Mouse (Mus musculus) left cerebral cortex, adult 6 months (tissue): ENCODE results near the gene Tmod1. TPM values are rescaled to one million over a fixed set of nuclear protein-coding genes. Genes with fewer than 3 reads are reported as not detected.

Source experiments
- long read RNA-seq, 2 experiments: library from polyadenylated mRNA; unstranded; transcript quantifications; one replicate each; pipeline ENCODE4 v2.0.0; 2019 to 2020
- polyA plus RNA-seq: library from polyadenylated mRNA; unstranded; fragments of <200 nt; fragmentation: Nextera tagmentation; gene quantifications from 2 replicates; pipeline ENCODE4 v1.2.3, GENCODE M21; 2021

Tmod1 gene
- polyA plus RNA-seq, result 35.0 and 36.9 TPM in 2 replicates
- long read RNA-seq, experiment 1, transcript Tmod1-201 (10 exons, 3,158 nt), result major isoform, 219 of 250 reads
- long read RNA-seq, experiment 1, partial matches to known transcripts, result 14 of 250 reads
- long read RNA-seq, experiment 1, other reads (novel, unspliced or antisense), result 17 of 250 reads
- long read RNA-seq, experiment 2, transcript Tmod1-201 (10 exons, 3,158 nt), result major isoform, 42 of 70 reads
- long read RNA-seq, experiment 2, partial matches to known transcripts, result 11 of 70 reads
- long read RNA-seq, experiment 2, other reads (novel, unspliced or antisense), result 17 of 70 reads

DNA sequence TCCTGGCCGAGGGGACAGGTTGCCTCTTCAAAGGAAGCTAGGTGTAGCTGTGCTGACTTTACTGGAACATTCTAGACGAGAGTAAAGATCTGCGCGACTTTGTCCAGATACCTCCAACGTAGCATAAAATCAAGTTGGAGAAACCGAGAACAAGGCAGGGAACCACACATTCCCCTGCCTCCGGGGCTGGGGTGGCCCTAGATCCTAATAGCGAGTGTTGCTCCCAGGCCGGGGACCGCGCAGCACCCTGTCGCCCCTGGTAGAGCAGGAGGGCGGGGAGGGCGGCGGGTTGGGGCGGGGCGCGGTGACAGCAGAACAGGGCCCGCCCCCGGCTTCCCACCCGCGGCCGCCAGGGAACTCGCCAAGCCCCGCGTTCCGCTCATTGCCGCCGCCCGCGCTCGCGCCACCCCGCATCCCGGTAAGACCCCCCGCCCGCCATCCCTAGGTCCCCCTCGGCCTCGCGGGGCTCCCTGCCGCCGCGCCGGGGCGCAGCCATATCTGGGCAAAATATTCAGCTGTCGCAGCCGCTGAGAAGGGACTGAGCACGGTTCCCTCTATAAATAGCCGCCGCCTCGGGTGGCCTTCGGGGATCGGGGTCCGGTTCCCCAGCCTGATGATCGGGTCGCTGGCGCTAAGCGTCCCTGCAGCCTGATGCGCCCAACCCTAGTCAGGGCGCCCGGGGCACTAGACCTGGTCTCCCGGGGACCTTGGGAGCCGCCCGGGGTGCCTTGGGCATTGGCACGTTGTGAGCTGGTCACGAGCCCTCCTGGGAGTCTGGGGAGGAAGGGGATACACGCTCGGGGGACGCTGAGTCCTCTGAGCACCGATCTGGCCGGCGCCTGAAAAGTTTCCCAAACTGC is at the start of gene Tmod1:
Gene Tmod1, plus strand, starts transcription at position 44 of the 860 bp plus-strand sequence.

DNA sequence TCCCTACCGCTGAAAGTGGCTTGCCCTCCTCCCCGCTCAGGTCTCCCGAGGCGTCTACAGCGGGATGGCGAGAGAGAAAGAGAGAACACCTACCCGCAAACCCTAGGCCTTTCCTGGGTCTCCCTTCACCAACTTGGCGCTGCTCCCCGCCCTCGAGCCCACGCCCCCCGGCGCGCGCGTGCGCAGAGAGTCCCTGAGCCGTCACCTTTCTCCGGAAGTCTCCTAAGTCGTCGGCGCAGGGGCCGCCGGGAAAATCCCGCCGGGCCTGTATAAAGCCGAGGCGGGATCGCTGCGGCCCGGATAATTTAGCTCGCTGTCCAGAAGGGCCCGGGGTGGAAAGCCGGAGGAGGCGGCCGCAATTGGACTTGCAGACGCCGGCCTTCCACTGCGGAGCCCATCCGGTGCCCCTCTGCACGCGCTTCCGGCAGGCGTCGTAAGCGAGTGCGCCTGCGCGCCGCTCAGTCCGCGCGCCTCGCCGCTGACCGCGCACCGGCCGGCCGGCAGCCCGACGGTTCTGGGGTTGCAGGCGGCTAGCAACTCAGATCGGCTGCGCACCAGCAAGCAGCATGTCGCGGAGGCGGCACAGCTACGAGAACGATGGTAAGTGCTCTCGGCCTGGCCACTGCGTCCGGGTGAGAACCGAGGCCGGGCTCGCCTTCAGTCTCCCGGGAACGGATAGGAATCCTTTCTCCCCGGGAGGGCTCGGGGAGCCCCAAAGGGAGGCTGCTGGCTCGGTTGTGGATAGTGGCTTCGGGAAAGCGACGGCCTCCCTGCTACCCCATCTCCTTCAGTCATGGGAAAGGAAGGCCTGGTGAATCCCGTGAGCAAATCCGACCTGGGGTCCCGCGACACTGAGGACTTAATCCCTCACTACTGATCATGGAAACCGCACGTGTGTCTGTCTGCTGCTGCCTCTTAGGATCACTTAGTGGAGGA is 99.8 kb downstream of the Tmod1 start, which contains the start of the genes Ncbp1 and Tstd2:
Gene Ncbp1, plus strand, starts transcription at position 327 of the 936 bp plus-strand sequence.
Gene Tstd2, minus strand, starts transcription at position 408 of the 936 bp plus-strand sequence.

Other genes starting within 250 kb of the Tmod1 start
- 5.5 and 7.3 TPM in 2 replicates for gene Aldh1b1, start 239.9 kb upstream of the Tmod1 start, polyA plus RNA-seq
- 0.11 and 0.27 TPM in 2 replicates for gene Igfbpl1, start 212.0 kb upstream of the Tmod1 start, polyA plus RNA-seq
- 0.03 TPM in 1 of 2 replicates, not detected in the other for gene Stra6l, start 190.3 kb upstream of the Tmod1 start, polyA plus RNA-seq
- 0.09 and 0.16 TPM in 2 replicates for gene Ccdc180, start 148.6 kb upstream of the Tmod1 start, polyA plus RNA-seq
- 10.5 and 15.8 TPM in 2 replicates for gene Tdrd7, start 73.6 kb upstream of the Tmod1 start, polyA plus RNA-seq
- 24.1 and 26.1 TPM in 2 replicates for gene Ncbp1, start 99.7 kb downstream of the Tmod1 start, polyA plus RNA-seq
- gene Tstd2, start 99.8 kb downstream of the Tmod1 start, polyA plus RNA-seq, result 8.5 and 9.1 TPM in 2 replicates
- gene Xpa, start 157.4 kb downstream of the Tmod1 start, polyA plus RNA-seq, result 22.8 and 24.1 TPM in 2 replicates